Mouse (Mus musculus): ENCODE results near the gene Auts2.

GRCm38 (mm10) chr5:131928696-131929095, 614.4 kb downstream of the Auts2 start:
- TF ChIP-seq CTCF (IDR thresholded peaks at IDR 0.05; ENCODE audit: insufficient read depth, low read length) (no peak), POLR2A (IDR thresholded peaks at IDR 0.05; ENCODE audit: borderline replicate concordance, extremely low read depth, low read depth, low read length) (no peak)

Measured in lung, adult 2 months (tissue).